Mouse (Mus musculus) urinary bladder, postnatal 25 days (tissue): ENCODE measurements at regions not wholly inside any gene's neighbourhood (a gene's known extent, or its start where the extent isn't known, plus 50 kb on each side); places are given as distances from the start of the nearest gene placed in this dataset.
"Not testable (repeated sequence)": the region's sequence is repeated elsewhere in the genome, so short reads cannot be mapped to it uniquely, and the experiment has no call there.

Source experiments
- DNase-seq: peaks from one replicate; pipeline ENCODE4 v3.0.0; 2022; ENCODE audit warnings: low spot score

DNA sequence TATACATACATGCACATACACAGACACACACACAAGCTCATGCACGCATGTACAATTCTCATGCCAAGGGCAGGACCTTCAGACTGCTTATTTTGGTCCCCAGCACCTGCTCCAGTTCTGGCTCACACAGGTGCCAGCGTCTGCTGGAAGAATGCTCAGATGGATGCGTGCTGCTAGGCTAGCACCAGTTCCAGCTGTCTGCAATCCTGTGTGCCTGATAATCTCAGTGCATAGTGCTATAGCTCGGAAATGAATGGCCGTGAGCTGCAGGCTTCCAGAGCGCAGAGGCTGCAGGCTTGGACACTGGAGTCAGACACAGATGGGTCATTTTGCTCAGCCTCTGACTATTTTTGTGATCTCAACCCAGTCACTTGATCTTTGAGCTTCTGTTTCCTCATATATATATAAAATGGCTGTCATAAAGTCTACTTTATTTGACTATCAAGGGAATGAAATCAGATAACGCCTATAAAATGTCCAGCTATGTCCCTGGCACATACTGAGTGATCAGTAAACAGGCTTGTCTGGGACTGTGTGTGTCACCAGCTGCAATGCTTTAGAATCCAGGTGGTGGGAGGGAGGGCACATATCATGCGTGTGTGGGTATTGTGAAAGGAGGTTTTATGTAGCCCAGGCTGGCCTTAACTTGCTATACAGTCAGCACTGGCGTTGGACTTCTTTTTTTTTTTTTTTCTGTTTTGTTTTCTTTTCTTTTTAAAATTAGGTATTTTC lies 91.7 kb upstream of the Eif4g2 start:
- no peak for DNase-seq

DNA sequence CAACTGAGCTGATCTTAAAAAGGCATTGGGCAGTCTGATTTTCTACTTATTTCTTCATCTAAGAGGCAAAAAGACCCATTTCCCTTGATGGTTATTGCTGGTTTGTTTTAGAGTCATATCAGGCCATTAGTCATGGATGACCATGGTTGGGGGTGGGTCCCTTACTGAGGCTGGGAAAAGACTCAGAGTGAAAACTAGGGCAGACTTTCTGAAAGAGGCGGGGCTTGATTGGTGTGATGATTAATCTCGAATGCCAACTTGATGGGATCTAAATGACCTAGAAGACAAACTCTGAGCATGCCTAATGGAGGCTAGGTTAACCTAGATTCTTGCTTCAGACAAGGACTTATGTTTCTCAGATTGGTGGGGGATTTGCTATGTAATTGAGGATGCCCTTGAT lies 89.2 kb upstream of the Eif4g2 start:
- DNase-seq: no peak

DNA sequence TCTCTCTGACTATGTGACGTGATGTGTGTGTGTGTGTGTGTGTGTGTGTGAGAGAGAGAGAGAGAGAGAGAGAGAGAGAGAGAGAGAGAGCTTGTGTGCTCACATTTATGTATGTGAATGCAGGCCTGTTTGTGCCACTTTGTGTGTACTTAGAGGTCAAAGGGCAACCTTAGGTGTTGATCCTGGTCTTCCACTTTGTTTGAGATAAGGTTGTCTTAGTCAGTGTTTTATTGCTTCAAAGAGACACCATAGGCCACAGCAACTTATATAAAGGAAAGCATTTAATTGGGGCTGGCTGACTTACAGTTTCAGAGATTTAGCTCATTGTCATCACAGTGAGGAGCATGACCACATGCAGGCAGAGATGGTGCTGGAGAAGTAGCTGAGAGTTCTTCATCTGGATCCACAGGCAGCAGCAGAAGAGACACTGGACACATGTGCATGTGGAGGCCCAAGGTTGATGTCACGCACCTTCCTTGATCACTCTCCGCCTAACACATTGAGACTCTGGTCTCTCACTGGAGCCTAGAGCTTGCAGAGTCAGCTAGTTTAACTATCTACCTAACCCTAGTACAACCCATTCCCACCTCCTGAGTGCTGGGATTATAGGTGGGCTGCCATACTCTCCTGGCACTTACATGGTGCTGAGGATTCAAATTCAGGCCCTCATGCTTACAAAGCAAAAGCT lies 85.9 kb upstream of the Eif4g2 start:
- DNase-seq: not testable (repeated sequence)

DNA sequence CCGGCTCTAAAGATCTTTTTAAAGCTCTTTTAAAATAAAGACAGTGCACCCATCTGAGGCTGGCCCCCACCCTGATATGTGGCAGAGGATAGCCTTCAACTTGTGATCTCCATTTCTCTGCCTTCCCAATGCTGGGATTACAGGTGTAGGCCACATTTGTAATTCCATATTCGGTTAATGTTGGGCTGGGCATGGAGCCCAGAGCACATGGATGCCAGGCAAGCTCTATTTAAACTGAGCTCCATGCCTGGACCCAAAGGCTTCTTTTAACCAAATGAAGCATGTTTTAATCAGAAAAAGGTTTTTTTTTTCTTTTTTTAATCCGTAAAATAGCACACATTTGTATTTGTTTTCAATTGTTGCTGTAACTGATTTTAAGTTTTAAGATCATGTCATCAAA lies 82.2 kb upstream of the Eif4g2 start:
- DNase-seq: no peak

DNA sequence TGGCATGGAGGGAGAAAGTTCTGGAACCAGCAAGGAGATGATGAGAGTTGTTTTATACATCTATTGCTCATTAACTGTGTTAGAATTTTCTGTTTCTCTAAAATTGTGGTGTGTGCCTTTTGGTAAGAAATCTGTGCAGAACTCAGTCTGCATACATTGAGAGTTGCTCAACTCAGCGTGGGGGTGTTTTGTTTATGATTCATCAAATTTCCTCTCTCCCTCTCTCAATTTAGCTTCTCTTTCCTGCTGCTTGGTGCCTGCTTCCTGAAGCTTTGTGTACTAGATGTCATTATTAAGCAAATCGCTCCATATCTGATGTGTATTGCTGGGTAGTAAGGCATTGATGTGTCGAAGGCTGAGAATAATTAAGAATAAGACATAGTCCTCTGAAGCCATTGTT lies 81.4 kb upstream of the Eif4g2 start:
- no peak for DNase-seq

DNA sequence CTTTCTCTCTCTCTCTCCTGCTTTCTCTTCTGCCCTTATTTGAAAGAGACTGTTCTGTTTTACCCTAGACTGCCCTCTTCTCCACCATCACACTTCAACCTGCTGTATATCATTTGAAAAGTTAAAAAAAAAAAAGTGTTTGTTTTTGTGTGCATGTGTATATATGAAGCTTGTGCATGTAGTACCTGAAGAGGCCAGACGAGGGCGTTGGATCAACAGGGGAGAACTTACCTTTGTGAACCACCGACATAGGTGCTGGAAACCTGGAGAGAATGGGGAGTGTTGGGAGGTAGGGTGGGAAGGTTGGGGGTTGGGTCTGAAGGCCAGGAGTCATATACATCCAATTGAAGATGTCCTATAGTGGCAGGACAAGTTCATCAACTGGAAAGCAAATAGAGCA lies 81.0 kb upstream of the Eif4g2 start:
- DNase-seq: no peak

DNA sequence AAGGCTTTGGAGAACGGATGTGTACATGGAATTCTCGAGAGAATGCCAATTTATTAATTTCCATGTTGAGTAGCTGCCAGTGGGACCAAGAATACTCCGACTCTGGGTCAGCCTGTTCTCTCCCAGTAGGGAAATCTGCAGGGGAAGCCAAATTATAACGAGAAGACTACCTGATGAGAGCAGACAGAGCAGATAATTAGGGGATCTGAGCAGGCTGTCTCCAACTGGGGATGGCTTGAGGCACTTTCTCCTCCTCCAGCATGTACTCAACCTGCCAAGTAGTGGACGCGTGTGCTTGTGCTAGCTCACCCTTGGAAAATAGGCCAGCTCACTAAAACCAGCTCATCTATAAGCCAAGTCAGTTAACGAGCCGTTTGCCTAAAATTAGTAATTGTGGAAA lies 80.5 kb upstream of the Eif4g2 start:
- DNase-seq: no peak

DNA sequence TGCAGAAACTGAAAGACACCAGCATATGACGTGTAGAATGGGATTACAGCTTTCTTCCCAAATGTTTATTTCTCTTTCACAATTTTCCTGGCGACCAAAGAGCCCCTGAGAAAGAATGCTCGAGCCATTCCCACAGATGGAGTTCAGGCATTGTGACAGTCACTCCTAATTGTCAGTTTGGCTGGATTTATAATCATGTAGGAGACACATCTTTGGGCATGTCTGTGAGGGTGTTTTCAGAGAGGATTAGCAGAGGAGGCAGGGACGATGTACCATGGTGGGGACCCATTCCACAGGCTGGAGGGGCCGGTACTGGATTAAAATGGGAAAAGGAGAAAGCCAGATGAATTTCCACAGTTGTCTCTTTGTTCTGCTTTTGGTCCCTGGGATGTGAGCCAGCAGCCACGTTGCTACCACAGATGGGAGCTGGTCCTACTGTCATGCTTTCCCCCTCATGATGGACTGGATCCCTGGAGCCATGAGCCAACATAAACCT lies 76.0 kb upstream of the Eif4g2 start:
- DNase-seq: no peak

DNA sequence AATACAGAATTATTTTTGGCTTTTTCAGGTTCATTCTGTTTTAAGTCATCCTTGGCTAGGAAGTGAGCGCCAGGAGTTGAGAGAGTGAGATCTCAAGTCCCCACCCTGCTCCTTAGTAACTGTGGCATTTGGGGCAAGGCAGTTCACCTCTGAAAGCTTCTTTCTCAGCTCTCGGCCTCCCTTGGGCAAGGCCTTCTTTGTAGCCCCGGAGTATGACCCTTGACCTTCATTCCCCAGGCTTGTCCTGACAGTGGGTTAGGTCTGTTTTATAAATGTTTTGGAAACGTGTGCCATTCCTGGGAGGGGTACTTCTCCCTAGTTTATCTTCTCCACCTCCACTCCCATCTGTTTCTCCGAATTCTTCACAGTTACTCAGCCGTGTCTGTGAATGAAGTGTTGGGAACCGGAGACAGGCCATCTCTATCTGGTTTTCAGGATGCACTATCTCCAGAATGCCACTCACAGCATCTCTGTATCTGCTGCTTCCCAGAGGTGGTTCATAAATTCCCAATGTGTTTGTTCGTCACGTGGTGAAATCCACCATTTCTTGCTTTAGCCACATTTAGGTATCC lies 75.0 kb upstream of the Eif4g2 start:
- DNase-seq: no peak

DNA sequence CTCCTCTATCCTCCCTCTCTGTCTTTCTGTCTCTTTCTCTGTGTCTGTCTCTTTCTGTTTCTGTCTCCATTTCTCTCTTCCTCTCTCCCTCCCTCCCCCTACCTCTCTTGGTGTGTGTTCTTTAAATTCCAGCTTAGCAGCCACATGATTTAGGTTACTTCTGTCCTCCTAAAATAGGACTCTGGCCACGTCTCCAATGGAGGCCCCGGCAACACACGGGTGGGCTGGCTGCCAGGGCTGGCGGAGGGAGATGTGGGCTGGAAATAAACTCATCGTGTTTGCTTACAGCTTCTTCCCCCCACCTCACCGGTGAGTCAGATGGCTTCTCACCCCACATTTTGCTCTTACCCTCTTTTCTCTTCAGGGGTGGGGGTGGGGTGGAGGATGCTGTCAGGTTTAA lies 74.5 kb upstream of the Eif4g2 start:
- DNase-seq: peak; percentile 66

DNA sequence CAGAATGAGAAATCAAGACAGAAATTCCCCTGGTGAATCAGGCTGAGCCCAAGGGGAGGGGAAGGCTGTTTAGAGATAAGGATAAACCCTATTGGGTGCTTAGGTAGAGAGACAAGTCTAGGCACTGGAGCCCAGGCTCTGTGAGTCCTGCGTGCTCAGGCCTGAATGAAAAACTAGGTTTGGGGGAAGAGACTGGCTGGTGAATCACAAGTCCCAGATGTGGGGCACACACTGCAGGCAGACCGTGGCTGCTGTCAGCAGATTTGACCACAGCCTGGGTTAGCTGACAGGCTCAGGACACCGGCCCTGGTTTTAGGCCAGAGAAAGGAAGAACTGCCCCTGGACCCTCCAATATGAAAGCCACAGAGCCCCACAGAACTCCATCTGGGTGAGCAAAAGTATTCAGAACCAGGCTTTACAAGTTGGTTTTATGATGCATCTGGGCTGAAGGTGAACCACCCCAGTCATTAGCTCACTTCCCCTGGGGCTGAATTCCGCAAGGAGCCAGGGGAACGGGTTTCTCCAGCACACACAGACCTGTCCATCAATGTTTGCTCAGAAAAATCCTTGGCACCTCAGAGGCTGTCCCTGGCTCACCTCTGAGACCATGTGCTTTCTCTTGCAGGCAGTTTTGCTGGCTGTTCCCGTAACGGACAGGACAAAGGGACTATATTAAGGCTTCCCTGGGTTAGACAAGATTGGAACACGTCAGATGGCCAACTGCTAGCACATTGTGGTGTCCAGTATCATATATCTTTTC lies 73.8 kb upstream of the Eif4g2 start:
- peak; percentile 62 for DNase-seq

DNA sequence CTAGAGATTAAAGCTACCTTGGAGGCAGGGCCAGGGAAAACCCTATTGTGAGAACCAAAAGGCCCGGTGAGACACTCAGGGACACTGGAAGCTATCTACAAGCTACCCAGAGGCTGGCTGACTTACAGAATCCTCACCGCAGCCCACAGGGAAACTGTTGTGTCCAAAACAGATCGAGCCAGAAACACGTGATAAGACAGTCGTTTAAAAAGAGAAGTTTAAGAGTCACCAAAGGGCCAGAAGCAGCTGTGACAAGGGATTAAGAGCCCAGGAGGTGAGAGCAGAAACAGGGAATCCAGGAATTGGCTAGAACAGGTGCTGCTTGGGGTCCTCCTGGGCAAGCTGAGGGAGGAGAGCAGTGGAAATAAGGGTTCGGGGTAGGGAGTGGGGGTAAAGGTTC lies 73.2 kb upstream of the Eif4g2 start:
- no peak for DNase-seq

DNA sequence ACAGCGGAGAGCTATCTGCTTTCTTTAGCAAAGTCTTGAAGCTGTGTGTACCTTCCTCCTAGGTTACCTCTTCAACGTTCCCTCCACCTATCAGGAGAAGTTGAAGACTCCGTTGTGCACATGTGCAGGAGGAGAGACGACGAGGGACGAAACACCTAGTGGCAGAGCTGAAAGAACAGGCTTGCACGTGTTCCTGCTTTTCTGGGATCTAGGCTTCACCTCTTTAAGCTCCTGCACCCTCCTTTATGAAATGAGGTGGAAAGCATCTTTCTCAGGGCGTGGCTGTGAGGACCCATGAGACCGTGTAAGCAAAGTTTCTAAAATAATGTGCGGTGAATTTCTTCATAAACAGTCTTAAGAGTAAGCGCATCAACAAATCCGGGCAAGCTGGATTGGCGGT lies 71.4 kb upstream of the Eif4g2 start:
- no peak for DNase-seq

DNA sequence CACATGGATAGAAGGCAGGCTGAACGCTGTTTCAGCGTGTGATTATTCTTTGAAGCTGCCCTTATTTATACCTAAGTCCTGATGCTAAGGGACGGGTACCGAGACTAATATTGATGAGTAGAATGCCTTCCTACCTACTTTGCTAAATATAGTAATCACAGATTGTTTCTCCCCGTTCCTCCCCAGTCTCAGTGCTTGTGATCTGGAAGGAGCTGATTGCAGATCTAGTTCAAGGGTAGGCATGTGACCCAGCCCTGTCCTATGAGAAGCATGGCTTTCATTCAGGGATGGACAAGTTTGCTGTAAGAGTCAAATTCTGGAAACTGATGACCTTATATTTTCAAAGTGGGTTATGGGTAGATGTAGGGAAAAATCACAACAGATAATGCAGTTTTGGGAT lies 67.7 kb upstream of the Eif4g2 start:
- DNase-seq: no peak

DNA sequence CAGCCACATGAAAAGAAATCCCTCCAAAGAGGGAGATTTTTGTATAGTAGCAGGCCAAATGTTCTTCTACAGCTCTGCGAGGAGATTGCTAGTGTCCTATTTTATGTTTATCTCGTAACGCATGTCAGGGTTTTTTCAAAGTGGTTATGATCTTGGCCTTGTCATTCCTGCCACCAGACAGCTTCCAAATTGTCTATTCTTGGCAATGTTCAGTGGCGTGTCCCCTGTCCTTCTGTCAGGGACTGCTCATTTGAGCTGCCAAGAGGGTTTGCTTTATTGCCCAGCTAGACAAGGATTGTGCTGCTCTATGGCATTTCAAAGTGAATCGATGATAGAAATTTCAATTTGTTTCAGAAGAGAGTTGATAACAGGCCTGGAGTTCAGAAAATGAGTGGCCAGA lies 67.3 kb upstream of the Eif4g2 start:
- no peak for DNase-seq

DNA sequence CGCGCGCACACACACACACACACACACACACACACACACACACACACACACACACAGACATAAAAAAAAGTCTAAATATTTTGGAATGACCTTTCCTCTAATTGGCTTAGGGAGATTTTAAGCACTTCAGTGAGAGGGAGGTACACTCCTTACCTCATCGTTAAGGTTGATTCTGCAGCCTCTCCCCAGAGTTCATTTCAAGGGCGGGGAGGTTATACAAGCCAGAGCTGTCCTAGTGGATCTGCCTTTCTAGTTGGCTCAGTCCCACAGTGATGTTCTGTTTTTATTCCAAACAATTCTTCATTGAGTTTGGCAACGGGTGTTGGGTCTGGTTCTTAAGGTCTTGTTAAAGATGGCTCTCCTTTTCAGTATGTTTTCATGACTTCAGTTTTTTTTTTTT lies 64.8 kb upstream of the Eif4g2 start:
- DNase-seq: no peak

DNA sequence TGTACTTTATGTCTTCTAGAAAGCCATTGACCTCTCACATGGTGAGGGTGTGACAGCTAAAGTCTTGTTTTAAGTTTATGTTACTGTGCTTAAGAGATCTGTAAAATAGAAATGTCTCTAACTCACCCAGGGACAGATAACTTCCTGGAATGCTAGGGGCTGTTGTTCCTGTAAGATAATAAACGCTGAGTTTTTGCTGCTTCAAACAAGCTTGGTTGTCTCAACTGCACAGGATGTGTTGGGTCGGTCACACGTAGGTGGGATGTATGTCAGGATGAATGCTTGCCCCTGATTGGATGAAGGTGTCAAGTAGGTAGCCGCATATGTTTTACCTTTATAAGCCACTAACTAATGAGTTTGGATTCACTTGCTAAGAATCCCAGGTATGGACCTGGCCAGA lies 63.8 kb upstream of the Eif4g2 start:
- DNase-seq: no peak

DNA sequence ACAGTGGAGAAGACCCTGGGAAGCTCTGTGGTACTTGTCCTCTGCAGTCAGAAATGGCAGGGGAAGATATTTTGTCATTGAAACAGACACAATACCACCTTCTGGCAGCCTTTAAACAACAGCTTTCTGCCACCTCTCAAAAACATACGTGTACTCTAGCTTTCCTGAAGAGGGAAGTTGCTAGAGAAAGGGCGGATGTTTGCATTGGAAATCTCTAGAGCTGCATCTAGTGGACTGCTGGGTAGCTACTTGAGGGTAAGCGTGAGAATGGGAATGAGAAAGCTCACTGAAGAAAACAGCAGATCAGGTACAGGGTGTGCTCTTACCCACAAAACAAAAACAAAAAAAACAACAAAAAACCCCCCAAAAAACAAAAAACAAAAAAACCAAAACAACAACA lies 61.4 kb upstream of the Eif4g2 start:
- no peak for DNase-seq

DNA sequence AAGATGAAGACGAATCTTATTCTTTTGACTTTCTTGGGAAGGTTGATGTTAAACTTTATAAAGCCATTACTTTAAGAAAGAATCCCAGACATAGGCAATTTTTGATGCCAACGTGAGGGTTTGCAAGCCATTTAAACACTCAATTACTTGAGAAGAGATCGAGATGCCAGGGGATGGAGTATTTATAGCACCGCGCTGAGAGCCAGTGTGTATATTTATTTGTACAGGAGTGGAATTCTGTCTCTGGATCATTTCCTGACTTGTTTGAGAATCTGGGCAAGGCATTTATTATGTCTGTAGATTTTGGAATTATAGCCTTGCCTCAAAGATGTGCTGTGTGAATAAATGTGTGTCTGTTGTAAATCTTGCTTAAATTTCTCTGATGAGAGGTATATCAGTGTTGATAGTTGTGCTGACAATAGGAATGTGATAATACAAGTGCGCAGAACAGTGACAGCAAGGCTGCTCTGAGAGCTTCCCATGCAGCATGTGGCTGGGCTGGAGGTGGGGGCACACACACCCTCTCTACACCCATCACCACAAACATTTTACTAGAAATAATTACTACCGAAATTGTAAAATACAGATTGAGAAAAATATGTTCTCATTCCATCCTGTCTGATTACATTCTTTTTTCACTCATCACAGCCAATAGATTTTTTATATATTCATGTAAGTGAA lies 58.6 kb upstream of the Eif4g2 start:
- DNase-seq: no peak

DNA sequence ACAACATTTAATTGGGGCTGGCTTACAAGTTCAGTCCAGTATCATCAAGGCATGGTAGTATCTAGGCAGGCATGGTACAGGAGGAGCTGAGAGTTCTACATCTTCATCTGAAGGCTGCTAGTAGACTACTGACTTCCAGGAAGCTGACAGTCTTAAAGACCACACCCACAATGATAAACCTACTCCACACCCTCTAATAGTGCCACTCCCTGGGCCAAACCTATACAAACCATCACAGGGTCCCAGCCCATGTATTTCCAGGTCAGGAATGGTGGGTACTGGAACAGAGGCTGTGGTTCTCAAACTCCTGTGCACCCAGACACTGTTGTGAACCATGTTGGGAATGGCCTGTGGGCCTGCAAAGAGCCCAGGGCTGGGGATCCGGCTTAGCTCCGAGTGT lies 55.2 kb upstream of the Eif4g2 start:
- no peak for DNase-seq

DNA sequence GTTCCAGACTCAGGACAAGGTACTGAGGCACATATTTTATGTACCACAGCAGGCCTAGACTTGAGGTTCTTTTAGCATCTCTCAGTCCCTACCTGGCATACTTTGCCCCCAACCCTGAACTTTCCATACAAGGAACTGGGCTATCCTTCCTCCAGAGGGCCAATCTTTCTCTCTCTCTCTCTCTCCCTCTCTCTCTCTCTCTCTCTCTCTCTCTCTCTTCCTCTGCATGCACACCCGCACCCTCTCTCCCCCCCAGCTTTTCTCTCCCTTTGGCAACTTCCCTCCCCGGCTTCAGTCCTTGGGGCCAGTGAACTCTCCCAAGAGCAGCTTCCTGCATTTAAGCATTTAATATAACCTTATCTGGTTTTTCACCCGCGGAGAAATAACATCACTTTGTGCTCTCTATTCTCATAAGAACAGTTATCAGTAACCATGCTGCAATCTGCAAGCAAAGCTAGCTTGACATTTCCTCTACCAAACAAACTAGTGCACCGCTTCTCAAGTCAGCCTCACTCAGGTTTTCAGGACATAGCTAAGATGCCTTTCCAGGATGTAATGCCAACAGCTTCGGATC lies 53.3 kb upstream of the Eif4g2 start:
- DNase-seq: no peak

DNA sequence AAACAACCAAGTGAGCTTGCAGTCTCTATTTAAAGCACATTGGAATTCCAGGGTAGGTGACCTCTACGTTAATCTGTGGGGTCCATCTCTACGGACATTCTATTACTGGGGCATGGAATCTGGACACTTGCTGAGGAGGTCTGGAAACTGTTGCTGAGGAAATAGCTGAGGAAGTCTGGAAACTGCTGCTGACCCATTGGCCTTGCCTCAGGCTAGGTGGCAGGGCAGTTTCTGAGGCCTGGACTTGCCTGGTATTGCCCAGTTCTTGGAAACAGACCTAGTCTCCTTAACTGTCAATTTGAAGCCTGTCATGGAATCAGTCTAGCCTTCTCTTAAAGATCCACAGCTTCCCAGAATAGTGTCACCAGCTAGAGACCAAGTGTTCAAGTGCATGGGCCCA lies 51.7 kb upstream of the Eif4g2 start:
- no peak for DNase-seq
